Mouse (Mus musculus) neural tube, embryonic 13.5 days (tissue): ENCODE data around the gene Bcas3. TPM values are rescaled to one million over a fixed set of nuclear protein-coding genes. Genes with fewer than 3 reads are reported as not detected.

Source experiments
- ATAC-seq: fragments of 200-750 bp; cut with Nextera tagmentation; 2 replicates; pipeline ENCODE4 v1.8.0; 2017; ENCODE audit warnings: low read depth, mild to moderate bottlenecking, moderate TSS enrichment, moderate library complexity
- H3K27ac ChIP-seq: fragments of 300-500 bp; sonication (generic); replicated peaks from 2 replicates; pipeline ENCODE4 v1.5.1; 2015; ENCODE audit warnings: moderate library complexity, mild to moderate bottlenecking, inconsistent platforms
- H3K27me3 ChIP-seq: fragments of 300-500 bp; sonication (generic); 2 replicates; pipeline ENCODE4 v1.6.1; 2015; ENCODE audit warnings: mild to moderate bottlenecking, inconsistent platforms
- H3K36me3 ChIP-seq: fragments of 300-500 bp; sonication (generic); 2 replicates; pipeline ENCODE4 v1.6.1; 2015; ENCODE audit warnings: mild to moderate bottlenecking, inconsistent platforms
- H3K4me1 ChIP-seq: fragments of 300-500 bp; sonication (generic); replicated peaks from 2 replicates; pipeline ENCODE4 v1.6.1; 2015; ENCODE audit warnings: inconsistent platforms
- H3K4me2 ChIP-seq: fragments of 300-500 bp; sonication (generic); 2 replicates; pipeline ENCODE4 v1.6.1; 2015; ENCODE audit warnings: inconsistent platforms, mild to moderate bottlenecking, moderate library complexity
- H3K4me3 ChIP-seq: fragments of 300-500 bp; sonication (generic); 2 replicates; pipeline ENCODE4 v1.5.1; 2015; ENCODE audit warnings: mild to moderate bottlenecking, inconsistent platforms
- H3K9ac ChIP-seq: fragments of 300-500 bp; sonication (generic); 2 replicates; pipeline ENCODE4 v1.6.1; 2015; ENCODE audit warnings: moderate library complexity, mild to moderate bottlenecking, inconsistent platforms
- H3K9me3 ChIP-seq: fragments of 300-500 bp; sonication (generic); 2 replicates; pipeline ENCODE4 v1.6.1; 2016; ENCODE audit warnings: inconsistent platforms
- WGBS: fragments of 180-500 bp; shearing (Covaris S2); methylation state at CpG from one replicate; pipeline ENCODE4 v1.1.7; 2015; 5-methylcytosine and 5-hydroxymethylcytosine counted together
- polyA plus RNA-seq: library from polyadenylated mRNA; unstranded; fragments of >200 nt; fragmentation: Nextera tagmentation; extraction: Ambion mirVana; gene quantifications from 2 replicates; pipeline ENCODE4 v1.2.1, GENCODE M21; 2015

Gene Bcas3
- polyA plus RNA-seq, 1 experiment from 2014 or later = 37.7 TPM

DNA sequence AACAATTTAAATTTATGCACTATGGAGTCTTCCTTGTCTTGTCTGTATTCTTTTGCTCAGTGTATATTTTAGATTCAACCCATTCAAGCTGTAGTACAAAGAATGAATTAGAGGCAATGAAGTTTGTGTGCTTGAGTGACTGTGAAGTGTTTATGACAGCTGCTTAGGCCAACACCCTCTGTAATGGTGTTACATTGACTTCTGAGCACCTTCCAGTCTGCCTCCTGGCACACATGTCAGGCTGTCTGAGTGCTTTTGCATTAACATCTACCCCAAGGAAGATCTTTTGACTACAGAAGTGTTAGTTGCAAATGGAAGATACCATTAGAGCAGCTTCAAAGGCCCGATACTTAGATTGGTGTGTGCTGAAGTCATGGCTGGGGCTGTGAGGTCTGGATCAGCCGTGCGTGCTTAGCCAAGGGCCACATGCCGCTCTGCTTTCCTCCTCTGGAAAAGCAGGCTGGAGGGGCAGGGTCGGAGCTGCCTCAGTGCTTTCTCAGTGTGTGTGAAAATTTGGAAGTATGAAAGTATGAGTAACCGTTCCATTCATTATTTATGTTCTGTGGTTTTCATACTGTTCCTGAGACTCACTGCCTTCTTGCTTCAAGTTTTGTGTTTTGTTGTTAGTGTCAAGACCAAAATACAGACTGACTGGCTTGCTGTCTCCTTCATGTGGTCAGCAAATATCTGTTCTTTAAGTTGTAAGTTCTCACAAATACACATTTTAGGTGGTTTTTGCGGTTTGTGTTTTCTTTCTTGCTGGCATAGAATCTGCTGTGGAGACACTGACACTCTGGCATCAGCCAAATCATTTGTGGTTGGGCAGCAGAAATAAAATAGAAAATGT is 31.2 kb downstream of the Bcas3 start:
- Histone ChIP-seq H3K27ac (no peak overlapping the region), H3K4me2 (no peak overlapping the region), H3K4me3 (no peak overlapping the region), H3K9ac (no peak overlapping the region), H3K9me3 (no peaks in the 10 kb centered on the region), H3K27me3 (no peaks in the 10 kb centered on the region), H3K4me1 (no peaks in the 10 kb centered on the region), H3K36me3 (no peaks in the 10 kb centered on the region)
- ATAC-seq = no peak
- 83% methylated on average over 7 of the region's 7 CpGs for WGBS

DNA sequence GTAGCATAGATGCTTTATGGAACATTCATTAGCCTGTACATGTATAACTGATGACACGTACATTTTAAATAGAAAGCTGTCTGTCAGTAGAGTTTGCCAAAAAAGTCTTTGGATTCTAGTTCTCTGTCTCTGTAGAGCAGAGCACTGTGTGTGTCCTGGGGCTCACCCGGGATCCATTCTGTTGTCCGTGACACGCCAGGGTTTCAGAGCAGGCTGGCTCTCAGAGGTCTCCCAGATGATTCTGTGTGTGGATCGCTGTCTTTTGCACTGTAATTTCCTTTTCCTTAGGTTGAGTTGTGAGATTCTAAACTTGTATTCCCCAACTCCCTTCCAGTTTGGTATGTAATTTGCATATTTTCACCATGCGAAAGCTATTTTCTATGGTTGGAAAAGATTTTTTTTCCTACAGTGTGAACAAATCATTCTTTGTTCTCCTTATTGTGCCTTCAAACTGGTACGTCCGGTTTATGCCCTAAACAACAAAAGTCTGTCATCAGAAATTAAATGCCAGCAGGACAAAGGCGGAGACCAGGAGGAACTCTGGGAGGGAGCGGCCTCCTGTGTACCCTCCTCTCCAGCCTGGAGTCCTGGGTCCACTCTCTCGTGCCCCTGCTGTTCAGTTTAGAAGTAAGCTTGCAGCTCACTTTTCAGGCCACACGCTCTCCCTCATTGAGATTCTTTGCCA is 39.4 kb downstream of the Bcas3 start:
- ATAC-seq = no peak
- no peak overlapping the region for H3K27ac ChIP-seq
- peaks cover 16% of the 10 kb centered on the region for H3K4me1 ChIP-seq
- no peak overlapping the region for H3K4me3 ChIP-seq
- no peaks in the 10 kb centered on the region for H3K9me3 ChIP-seq
- H3K9ac ChIP-seq = no peak overlapping the region
- H3K36me3 ChIP-seq = no peaks in the 10 kb centered on the region
- 38% methylated on average over 12 of the region's 12 CpGs for WGBS
- H3K27me3 ChIP-seq = no peaks in the 10 kb centered on the region
- peak overlapping the region; percentile 4; the same call in 1 of the 2 replicates for H3K4me2 ChIP-seq

DNA sequence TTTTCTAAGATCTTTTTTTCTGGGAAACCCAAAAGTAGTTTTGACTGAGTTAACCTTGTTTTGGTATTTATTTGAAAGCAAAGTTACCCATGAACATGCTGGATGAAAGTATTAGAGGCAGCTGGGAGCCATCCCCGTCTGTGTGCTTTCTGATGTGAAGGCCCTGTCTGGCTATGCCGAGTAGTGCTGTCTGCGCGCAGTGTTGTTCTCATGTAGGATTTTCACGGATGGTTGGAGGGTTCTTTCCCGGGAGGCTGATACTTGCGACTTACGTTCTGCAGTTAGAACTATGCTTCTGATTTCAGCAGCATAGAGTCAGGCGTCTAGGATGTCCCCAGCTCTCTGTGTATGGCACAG is 39.9 kb downstream of the Bcas3 start:
- H3K9ac ChIP-seq = no peak overlapping the region; the same call in 1 of the 2 replicates
- no peak for ATAC-seq
- no peaks in the 10 kb centered on the region for H3K9me3 ChIP-seq
- H3K4me1 ChIP-seq = peaks cover 16% of the 10 kb centered on the region
- no peak overlapping the region for H3K27ac ChIP-seq
- WGBS = 40% methylated on average over 9 of the region's 9 CpGs
- H3K4me2 ChIP-seq = no peak overlapping the region
- H3K4me3 ChIP-seq = no peak overlapping the region
- H3K27me3 ChIP-seq = no peaks in the 10 kb centered on the region
- H3K36me3 ChIP-seq = no peaks in the 10 kb centered on the region

DNA sequence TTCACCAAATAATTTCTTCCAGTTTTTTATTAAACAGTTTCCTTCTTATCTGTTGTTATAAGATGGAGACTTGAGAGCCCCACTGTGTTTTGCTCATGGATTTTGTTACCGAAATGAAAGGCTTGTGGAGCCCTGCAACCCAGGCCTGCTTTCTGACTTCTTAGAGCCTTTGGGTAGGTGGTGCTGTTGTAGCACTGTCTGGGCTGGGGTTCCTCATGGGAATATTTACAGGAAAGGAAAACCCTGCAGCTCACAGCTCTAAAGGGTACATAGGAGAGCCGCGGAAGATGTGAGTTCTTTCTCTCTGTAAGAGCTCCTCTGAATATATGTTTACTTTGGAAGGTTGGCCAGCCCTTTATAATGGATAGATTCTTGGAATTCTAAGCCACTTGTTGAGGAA is 41.0 kb downstream of the Bcas3 start:
- ATAC-seq = no peak
- Histone ChIP-seq H3K9ac (no peak overlapping the region), H3K4me1 (peaks cover 16% of the 10 kb centered on the region), H3K4me3 (no peak overlapping the region), H3K27ac (no peak overlapping the region), H3K9me3 (no peaks in the 10 kb centered on the region), H3K27me3 (no peaks in the 10 kb centered on the region), H3K36me3 (no peaks in the 10 kb centered on the region), H3K4me2 (no peak overlapping the region)
- 68% methylated on average over 3 of the region's 3 CpGs for WGBS

DNA sequence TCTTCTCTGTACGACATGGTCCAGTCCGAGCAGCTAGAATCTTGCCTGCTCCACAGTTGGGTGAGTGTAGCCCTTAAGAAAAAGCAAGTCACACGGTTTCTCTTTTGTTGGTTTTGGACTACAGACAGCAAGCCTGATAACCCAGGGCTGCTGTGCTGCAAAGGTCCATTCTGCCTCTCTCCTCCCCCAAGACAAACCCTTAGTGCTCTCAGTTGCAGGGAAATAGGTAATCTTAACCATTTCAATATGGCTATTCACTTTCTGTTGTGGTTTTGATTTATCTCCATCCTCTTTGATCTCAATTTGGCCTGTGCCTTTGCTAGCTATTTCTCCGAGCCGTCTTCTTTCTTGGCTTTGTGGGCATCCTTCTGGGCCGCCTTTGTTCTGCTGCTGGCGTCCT is 42.4 kb downstream of the Bcas3 start:
- Histone ChIP-seq H3K9ac (no peak overlapping the region), H3K36me3 (no peaks in the 10 kb centered on the region), H3K4me3 (no peak overlapping the region), H3K9me3 (no peaks in the 10 kb centered on the region), H3K27ac (no peak overlapping the region), H3K4me2 (no peak overlapping the region), H3K4me1 (peaks cover 16% of the 10 kb centered on the region), H3K27me3 (no peaks in the 10 kb centered on the region)
- no peak for ATAC-seq
- 25% methylated on average over 7 of the region's 7 CpGs for WGBS

DNA sequence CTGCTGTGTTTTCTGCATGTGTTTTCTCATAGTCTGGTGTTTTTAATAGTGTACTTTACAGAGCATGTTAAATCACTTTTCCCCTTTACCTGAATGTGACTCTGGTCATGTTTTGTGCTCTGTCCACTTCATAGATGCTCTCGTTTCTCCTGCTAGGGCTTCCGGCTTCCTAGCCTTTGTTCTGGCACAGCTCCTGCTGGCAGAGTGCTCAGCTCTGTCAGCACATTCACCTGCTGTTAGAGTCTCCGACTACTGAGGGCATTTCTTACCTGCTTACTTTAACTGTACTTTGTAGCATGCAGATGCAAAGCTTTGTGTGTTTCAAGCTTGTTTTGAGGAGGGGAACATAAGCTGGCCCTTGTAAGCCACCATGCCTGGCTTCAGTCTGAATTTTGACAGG is 53.6 kb downstream of the Bcas3 start:
- Histone ChIP-seq H3K4me3 (no peak overlapping the region), H3K27ac (no peak overlapping the region), H3K36me3 (no peaks in the 10 kb centered on the region), H3K4me1 (no peaks in the 10 kb centered on the region), H3K4me2 (no peak overlapping the region), H3K9me3 (no peaks in the 10 kb centered on the region), H3K27me3 (no peaks in the 10 kb centered on the region), H3K9ac (no peak overlapping the region)
- WGBS = 73% methylated on average over 3 of the region's 3 CpGs
- no peak for ATAC-seq

- H3K9ac ChIP-seq = no peak overlapping the region
- 58% methylated on average over 3 of the region's 3 CpGs for WGBS
- no peak overlapping the region for H3K4me3 ChIP-seq
- H3K4me1 ChIP-seq = no peaks in the 10 kb centered on the region
- no peaks in the 10 kb centered on the region for H3K9me3 ChIP-seq
- ATAC-seq = no peak
- H3K36me3 ChIP-seq = no peaks in the 10 kb centered on the region
- H3K27me3 ChIP-seq = no peaks in the 10 kb centered on the region
- H3K4me2 ChIP-seq = no peak overlapping the region
- H3K27ac ChIP-seq = no peak overlapping the region
These were observed 54.7 kb downstream of the Bcas3 start for GRCm38 (mm10) chr11:85407700-85408099.

- Histone ChIP-seq H3K36me3 (no peaks in the 10 kb centered on the region), H3K4me3 (no peak overlapping the region), H3K27me3 (no peaks in the 10 kb centered on the region), H3K27ac (no peak overlapping the region), H3K4me1 (no peaks in the 10 kb centered on the region), H3K4me2 (no peak overlapping the region), H3K9me3 (no peaks in the 10 kb centered on the region), H3K9ac (no peak overlapping the region)
- no peak for ATAC-seq
- 75% methylated on average over 7 of the region's 7 CpGs for WGBS
These were observed 59.4 kb downstream of the Bcas3 start for GRCm38 (mm10) chr11:85412319-85412718.

DNA sequence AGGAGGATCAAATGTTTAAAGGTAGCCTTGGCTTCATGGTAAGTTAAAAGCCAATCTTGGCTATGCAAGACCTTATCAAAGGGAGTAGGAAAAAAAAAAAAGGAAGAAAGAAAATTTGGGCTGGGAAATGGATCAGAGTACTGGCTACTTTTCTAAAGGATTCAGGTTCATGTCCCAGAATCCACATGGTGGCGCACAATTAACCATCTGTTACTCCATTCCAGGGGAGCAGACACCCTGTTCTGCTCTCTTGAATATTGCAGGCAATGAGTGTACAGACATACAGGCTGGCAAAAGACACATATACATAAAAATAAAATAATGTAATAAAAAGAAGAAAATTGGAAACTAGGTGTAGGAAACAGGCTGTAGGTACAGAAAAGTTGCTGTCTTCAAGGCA is 61.5 kb downstream of the Bcas3 start:
- WGBS = 94% methylated on average over 1 of the region's 1 CpGs
- no peaks in the 10 kb centered on the region for H3K36me3 ChIP-seq
- no peak overlapping the region for H3K4me3 ChIP-seq
- no peak overlapping the region for H3K4me2 ChIP-seq
- no peaks in the 10 kb centered on the region for H3K27me3 ChIP-seq
- no peak overlapping the region for H3K27ac ChIP-seq
- H3K9me3 ChIP-seq = no peaks in the 10 kb centered on the region
- H3K4me1 ChIP-seq = no peaks in the 10 kb centered on the region
- no peak for ATAC-seq
- no peak overlapping the region for H3K9ac ChIP-seq

GRCm38 (mm10) chr11:85427353-85427752 is 74.4 kb downstream of the Bcas3 start:
- no peak overlapping the region for H3K4me2 ChIP-seq
- no peak for ATAC-seq
- no peak overlapping the region for H3K4me3 ChIP-seq
- WGBS = 81% methylated on average over 6 of the region's 6 CpGs
- H3K9ac ChIP-seq = no peak overlapping the region
- no peaks in the 10 kb centered on the region for H3K27me3 ChIP-seq
- no peak overlapping the region for H3K27ac ChIP-seq
- H3K36me3 ChIP-seq = no peaks in the 10 kb centered on the region
- no peaks in the 10 kb centered on the region for H3K9me3 ChIP-seq
- peaks cover 11% of the 10 kb centered on the region; the same call in 1 of the 2 replicates for H3K4me1 ChIP-seq

- no peaks in the 10 kb centered on the region for H3K27me3 ChIP-seq
- H3K4me2 ChIP-seq = no peak overlapping the region
- H3K9me3 ChIP-seq = no peaks in the 10 kb centered on the region
- no peak overlapping the region for H3K27ac ChIP-seq
- no peak for ATAC-seq
- no peak overlapping the region for H3K4me3 ChIP-seq
- H3K4me1 ChIP-seq = peaks cover 11% of the 10 kb centered on the region; the same call in 1 of the 2 replicates
- no peak overlapping the region for H3K9ac ChIP-seq
- 59% methylated on average over 3 of the region's 3 CpGs for WGBS
- no peaks in the 10 kb centered on the region for H3K36me3 ChIP-seq
These were observed 75.3 kb downstream of the Bcas3 start for GRCm38 (mm10) chr11:85428227-85428626.

- H3K36me3 ChIP-seq = no peaks in the 10 kb centered on the region
- H3K27me3 ChIP-seq = no peaks in the 10 kb centered on the region
- no peak overlapping the region for H3K4me2 ChIP-seq
- no peak for ATAC-seq
- H3K4me3 ChIP-seq = no peak overlapping the region
- peaks cover 11% of the 10 kb centered on the region; the same call in 1 of the 2 replicates for H3K4me1 ChIP-seq
- no peaks in the 10 kb centered on the region for H3K9me3 ChIP-seq
- no peak overlapping the region for H3K27ac ChIP-seq
- H3K9ac ChIP-seq = no peak overlapping the region
- WGBS = 46% methylated on average over 11 of the region's 11 CpGs
These were observed 77.9 kb downstream of the Bcas3 start for GRCm38 (mm10) chr11:85430743-85431448.
